Mouse (Mus musculus) kidney, postnatal 36 days (tissue): ENCODE results near the gene Cc2d2a.

Source experiments
- DNase-seq, 2 experiments: peaks; one replicate each; pipeline ENCODE4 v3.0.0; 2021 to 2022; ENCODE audit warnings: mixed read lengths in 2 of 2

The Cc2d2a gene

DNA sequence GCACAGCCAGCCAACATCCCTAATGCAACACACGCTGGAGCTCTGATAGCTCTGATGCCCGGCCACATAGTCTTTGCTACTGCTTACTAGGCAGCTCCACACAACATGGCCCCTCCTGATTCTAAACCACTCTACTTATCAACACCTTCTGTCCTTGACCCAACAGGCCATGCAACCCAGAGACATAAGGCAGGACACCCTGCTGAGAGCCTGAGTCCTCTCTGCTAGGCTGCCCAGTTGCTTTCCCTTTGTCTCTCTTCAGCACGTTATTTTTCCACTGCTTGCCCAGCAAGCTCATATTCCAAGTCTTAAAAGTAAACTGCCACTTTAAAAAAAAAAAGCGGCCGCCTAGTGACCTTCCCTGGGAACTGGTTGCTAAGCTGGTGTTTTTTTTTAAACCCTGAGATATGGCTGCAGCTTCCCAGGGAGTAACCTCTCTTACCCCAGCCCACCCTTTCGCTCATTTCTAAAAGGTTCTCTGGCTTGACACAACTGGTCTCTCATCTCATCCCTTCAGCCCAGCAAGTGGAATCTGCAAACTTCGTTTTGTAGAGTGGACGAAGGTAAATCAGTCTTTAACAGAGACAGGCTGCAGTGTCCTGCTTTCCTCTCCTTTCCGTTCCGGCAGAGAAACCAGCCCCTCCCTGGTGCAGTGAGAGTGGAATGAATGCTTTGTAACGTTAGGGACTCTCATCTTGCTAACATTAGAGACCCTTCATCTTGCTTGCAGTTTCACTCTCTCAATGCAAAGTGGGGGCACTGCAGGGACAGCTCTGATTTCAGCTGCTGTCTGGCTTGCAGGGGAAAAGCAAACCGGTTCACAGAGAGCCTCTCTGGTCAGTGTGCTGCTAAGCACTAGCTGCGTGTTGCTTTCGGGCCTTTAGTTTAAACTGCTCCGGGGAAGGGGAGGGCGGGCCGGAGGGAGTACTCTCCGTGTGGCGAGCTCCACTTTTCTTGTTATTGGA is at the start of gene Cc2d2a:
Cc2d2a (plus strand) TSS at position 350 of the 965 bp plus-strand sequence.
- peak; percentile 33 to 51 for DNase-seq

GRCm38 (mm10) chr5:43621575-43622299 is 40.4 kb upstream of the Cc2d2a start:
- DNase-seq: no peak

DNA sequence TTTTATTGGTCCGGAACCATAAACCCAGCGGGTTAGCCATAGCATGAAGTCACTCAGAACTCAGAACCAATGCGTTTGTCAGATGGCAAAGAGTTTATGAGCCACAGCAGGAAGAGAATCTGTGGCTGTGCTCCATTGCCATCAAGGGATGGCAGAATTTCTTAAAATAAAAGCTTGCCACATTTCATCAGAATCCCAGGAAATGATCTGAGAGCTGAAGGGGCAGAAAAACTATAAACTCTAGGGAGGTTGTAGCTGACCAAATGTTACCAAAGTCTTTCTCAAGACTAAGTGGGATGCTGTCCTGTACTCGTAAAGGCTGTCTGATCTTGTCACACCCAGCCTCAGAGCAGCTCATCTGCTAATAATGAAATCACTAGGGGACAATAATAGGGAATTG is 36.7 kb upstream of the Cc2d2a start:
- no peak for DNase-seq

DNA sequence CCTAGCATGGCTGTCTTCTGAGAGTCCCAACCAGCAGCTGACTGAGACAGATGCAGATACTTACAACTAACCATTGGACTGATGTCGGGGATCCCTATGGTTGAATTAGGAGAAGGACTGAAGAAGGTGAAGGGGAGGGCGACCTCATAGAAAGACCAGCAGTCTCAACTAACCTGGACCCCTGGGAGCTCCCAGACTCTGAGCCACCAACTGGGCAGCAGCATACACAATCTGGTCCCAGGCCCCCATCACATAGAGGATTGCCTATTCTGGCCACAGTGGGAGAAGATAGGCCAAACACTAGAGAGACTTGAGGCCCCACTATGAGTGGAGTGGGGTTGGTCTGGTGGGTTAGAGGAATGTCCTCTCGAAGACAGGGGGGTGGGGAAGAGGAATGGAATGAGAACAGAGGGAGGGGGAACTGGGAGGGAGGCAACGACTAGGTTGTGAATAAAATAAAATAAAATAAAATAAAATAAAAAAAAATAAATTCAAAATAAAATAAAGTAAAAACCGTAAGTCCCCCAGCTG is 28.0 kb upstream of the Cc2d2a start:
- DNase-seq: no peak

- DNase-seq: peak in 1 of 2 experiments; percentile 5
These were observed 27.5 kb upstream of the Cc2d2a start for GRCm38 (mm10) chr5:43634602-43635081.

- no peak for DNase-seq
These were observed 17.1 kb upstream of the Cc2d2a start for GRCm38 (mm10) chr5:43645020-43645419.

DNA sequence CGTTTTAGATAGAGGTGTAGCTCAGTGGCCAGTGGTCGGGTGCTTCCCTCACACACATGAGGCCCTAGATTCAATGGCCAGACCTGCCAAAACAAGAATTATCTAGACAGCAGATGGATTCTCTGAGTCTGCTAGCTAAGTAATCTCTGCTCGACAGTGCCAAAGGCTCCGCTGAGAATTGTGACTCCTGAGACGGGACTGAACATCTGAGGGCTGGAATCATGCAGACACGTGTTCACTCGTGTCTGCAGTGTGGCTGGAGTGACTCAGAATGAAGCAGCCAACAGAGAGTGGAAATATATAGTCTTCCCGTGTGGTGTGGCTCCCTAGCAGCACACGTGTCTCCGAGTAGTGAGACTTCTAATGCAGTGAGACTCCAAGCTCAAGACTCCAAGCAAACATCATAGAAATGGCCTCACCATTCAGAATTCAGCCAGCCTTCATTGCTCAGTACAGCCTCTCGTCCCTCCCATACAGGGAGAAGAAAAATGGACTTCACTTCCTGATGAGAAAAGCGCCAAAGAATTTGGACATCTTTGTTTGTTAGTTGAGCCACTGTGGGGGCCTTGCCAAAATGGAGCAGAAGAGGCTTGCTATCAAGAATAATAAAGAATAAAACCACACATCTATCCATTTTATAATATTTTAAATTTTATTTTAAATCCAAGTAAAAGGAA is 14.9 kb upstream of the Cc2d2a start:
- DNase-seq: no peak

- DNase-seq: no peak
These were observed 648 bp upstream of the Cc2d2a start for GRCm38 (mm10) chr5:43661498-43661897.

DNA sequence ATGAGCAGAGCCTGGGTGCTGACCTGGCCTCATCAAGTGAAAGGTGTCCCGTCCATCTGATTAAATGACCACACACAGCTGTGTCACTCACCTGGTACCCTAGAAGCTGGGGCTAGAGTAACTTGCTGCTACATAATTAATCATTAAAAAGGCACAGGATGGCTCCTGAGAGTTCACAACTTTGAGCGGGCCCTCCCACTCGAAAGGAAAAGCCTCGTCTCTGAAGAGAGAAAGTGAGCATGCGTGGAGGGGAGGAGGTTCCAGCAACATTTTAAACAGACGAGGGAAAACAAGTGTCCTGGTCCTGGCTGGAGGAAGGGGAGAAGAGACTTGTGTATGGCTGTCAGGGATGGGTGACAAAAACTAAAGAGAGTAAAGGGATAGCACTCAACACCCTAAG is 1.4 kb downstream of the Cc2d2a start:
- peak; percentile 47 to 48 for DNase-seq

DNA sequence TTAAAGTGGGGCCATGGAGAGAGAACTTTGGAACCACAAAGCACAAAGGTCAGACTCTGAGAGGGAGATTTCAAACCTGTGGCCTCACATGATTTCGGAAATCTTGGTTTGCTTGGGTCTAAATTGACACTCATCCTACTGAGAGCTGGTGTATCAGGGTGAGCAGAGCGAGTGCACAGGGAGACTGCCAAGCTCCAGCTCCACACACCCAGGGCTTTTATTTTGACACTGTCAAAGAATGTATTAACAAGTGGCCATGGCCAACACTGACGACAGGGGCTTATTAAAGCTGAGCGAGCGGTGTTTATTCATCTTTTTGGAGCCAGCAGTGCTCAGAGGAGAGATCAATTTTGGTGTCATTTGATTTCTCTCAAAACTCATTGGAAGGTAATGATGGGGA is 3.0 kb downstream of the Cc2d2a start:
- peak; percentile 14 to 19 for DNase-seq

- peak; percentile 34 to 49 for DNase-seq
These were observed 7.0 kb downstream of the Cc2d2a start for GRCm38 (mm10) chr5:43669118-43669645.

DNA sequence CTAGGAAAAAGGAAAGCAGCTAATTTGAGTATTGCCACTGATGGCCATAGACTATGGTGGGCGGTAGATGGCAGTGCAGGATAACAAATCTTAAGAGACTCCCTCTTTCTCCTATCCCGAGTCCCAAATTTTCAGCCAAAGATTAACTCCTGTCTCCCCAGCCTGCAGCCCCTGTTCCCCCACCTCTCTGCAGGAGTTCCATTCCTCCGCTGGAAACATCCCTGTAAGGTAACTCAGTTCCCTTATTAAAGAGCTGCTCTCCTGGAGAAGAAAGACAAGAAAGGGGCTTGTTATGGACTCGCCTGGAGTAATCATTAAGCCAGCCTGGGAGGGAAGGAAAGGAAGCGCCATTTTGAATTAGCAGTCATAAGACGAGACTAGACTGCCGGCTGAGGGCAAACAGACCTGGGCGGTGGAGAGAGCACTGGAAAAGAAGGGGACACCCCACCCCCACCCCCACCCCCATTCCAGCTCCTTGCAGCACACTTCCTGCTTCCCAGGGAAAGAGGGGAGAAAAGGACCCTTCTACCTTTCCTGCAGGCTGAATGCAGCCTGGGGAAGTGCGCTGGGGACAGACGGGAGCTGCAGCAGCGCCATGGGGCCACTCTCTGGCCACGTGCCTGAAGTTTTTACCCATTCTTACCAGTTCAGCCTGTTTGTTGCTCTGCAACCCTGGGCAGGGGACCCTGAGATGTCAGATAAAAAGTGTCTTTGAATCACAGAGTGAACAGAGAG is 10.2 kb downstream of the Cc2d2a start:
- peak; percentile 86 for DNase-seq

- DNase-seq: no peak
These were observed 10.9 kb downstream of the Cc2d2a start for GRCm38 (mm10) chr5:43673083-43673482.

DNA sequence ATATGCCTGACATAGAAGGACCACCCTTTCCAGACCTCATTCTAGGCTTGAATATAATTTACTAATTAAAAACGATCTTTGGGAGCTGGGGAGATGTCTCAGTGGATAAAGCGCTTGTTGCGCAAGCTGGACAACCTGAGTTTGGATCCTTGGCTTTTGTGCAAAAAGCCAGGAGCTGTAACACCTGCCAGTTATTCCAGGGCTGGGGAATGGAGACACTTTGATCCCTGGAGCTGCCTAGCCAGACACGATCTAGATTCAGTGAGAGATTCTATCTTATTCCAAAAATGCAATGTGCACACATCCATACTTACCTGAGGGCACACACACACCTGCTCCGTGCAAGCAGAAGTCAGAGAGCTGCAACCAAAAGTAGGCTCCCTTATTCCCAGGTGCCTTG is 23.3 kb downstream of the Cc2d2a start:
- no peak for DNase-seq

GRCm38 (mm10) chr5:43692489-43692888 is 30.3 kb downstream of the Cc2d2a start:
- no peak for DNase-seq

- no peak for DNase-seq
These were observed 35.0 kb downstream of the Cc2d2a start for GRCm38 (mm10) chr5:43697133-43697532.

DNA sequence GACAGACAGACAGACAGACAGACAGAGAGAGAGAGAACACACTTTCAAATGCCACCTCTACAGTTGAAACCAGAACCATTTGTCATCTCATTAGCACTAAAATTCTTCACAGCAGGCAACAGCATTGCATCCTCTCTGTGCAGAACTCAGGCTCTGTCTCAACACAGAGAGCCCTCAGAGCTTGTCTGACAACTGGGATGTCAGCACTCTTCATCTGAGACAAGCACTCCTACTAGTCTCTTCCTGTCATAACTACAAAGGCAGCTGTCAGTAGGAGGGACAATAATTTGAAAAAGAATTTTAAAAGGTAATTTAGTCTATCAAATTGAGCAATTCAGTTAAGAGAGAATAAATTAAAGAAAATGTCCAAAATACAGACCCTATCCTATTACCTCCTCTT is 37.1 kb downstream of the Cc2d2a start:
- no peak for DNase-seq

- DNase-seq: no peak
These were observed 59.6 kb downstream of the Cc2d2a start for GRCm38 (mm10) chr5:43721538-43722451.

DNA sequence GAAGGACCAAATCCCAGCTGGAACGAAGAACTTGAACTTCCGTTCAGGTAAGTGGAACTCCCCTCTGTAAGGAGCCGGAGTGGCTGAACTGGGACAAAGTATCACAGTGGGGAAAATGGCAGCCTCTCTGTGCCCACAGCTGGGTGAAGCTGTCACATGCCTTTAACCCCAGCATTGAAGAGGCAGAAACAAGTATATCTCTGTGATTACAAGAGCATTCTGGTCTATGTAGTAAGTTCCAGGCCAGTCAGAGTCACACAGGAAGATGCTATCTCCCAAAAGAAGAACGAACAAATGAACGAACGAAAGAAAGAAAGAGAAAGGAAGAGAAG is 60.3 kb downstream of the Cc2d2a start:
- no peak for DNase-seq

DNA sequence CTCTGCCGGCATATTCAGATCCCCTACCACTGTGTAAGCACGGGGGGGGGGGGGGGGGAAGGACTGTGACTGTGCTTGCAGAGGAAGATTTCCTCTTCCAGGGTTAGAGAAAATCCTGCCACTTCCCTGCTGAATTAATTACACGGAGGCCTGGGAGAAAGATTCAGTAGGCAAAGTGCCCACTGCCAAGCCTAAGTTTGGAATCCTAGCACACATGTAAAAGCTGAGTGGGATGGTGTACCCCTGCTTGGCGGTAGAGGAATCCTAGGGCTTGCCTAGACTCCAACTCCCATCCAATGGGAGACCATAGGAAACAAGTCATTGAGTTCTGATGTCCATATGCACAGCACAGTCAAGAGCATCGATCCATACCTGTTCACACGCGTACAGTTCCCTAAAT is 61.7 kb downstream of the Cc2d2a start:
- no peak for DNase-seq
